Mouse (Mus musculus): ENCODE measurements around the gene Tnfaip8l1. TPM values are rescaled to one million over a fixed set of nuclear protein-coding genes. Genes with fewer than 3 reads are reported as not detected.

The Tnfaip8l1 gene
- polyA plus RNA-seq, 1 experiment, result 1.7 TPM

GRCm38 (mm10) chr17:56123681-56124340 lies 38.5 kb upstream of the Tnfaip8l1 start:
- H3K4me1 ChIP-seq (ENCODE audit: control insufficient read depth, insufficient read depth, low read length), result peaks cover 4% of the 10 kb centered on the region
- WGBS, result 74% methylated on average over 59 of the region's 59 CpGs
- H3K27ac ChIP-seq (ENCODE audit: control insufficient read depth, insufficient read depth, low read depth, low read length, poor library complexity), result peak overlapping the region; percentile 23; the same call in 1 of the 2 replicates
- no peak overlapping the region for H3K4me3 ChIP-seq (replicated peaks; ENCODE audit: control insufficient read depth, low read depth, low read length)
- no peak for TF ChIP-seq POLR2A (IDR thresholded peaks at IDR 0.05; ENCODE audit: borderline replicate concordance, control insufficient read depth, low read depth, low read length)
- TF ChIP-seq CTCF (IDR thresholded peaks at IDR 0.05; ENCODE audit: control insufficient read depth, insufficient read depth, low read length), result no peak

DNA sequence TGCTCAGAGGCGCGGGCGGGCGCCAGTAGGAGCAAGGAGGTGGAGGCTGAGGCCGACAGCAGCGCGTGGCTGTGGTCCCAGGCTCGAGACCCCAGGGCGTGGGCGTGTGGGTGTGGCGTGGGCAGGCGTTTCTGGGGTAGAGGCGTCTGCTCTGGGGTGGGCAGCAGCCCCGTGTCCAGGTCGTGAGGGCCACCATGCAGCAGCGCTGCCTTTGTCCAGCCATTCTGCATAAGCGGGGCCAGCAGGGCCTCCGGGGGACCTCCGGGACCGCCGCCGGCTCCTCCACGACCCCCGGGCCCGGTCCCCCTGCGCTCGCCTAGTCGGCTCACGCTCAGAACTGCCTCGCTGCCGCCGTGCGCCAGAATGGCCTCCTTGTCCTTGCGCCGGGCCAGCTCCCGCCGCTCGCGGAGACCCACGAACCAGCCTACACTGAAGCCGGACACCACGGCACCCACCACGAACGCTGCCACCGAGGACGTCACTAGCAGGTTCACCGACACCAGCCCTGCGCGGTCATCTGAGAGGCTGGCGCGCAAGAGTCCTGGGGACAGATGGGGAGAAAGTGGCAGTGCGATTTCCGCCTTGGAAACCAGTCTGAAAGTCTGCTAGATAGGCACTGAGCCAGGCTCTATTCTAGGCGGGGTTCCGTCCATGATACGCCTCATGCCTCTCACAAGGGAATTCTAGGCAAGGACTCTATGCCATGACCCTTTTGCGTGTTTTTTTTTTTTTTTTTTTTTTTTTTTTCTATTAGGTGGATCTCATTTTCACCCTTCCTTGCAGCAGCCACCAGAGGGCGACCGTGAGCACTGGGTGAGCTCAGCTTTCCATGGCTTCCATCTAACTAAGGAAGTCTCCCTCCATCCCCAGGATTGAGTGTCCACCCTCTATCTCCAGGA lies 37.7 kb upstream of the Tnfaip8l1 start:
- H3K4me3 ChIP-seq (replicated peaks; ENCODE audit: control insufficient read depth, low read depth, low read length), result peak overlapping the region; percentile 39
- H3K4me1 ChIP-seq (ENCODE audit: control insufficient read depth, insufficient read depth, low read length), result peaks cover 4% of the 10 kb centered on the region
- TF ChIP-seq CTCF (IDR thresholded peaks at IDR 0.05; ENCODE audit: control insufficient read depth, insufficient read depth, low read length), result peak; percentile 77
- TF ChIP-seq POLR2A (IDR thresholded peaks at IDR 0.05; ENCODE audit: borderline replicate concordance, control insufficient read depth, low read depth, low read length), result no peak
- 56% methylated on average over 57 of the region's 59 CpGs for WGBS
- peak overlapping the region; percentile 23; the same call in 1 of the 2 replicates for H3K27ac ChIP-seq (ENCODE audit: control insufficient read depth, insufficient read depth, low read depth, low read length, poor library complexity)

DNA sequence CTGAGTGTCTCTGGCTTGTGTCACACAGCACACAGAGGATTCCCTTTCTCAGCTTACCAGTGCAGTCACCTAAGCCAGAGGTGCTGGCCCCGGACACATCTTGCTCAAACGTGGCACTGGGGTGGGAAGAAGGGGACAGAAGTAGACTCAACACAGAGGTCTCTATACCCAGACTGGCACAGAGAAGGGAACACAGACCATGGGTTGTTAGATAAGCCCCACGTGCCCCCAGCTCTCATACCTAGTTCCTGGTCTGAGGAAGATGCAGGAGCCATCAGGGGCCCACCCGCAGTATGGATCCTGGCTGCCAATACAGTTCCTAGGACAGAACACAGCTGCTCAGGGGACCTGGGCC lies 37.0 kb upstream of the Tnfaip8l1 start:
- Histone ChIP-seq H3K27ac (ENCODE audit: control insufficient read depth, insufficient read depth, low read depth, low read length, poor library complexity) (no peak overlapping the region), H3K4me3 (replicated peaks; ENCODE audit: control insufficient read depth, low read depth, low read length) (no peak overlapping the region), H3K4me1 (ENCODE audit: control insufficient read depth, insufficient read depth, low read length) (peaks cover 4% of the 10 kb centered on the region)
- WGBS, result 89% methylated on average over 4 of the region's 4 CpGs
- TF ChIP-seq CTCF (IDR thresholded peaks at IDR 0.05; ENCODE audit: control insufficient read depth, insufficient read depth, low read length) (no peak), POLR2A (IDR thresholded peaks at IDR 0.05; ENCODE audit: borderline replicate concordance, control insufficient read depth, low read depth, low read length) (no peak)

DNA sequence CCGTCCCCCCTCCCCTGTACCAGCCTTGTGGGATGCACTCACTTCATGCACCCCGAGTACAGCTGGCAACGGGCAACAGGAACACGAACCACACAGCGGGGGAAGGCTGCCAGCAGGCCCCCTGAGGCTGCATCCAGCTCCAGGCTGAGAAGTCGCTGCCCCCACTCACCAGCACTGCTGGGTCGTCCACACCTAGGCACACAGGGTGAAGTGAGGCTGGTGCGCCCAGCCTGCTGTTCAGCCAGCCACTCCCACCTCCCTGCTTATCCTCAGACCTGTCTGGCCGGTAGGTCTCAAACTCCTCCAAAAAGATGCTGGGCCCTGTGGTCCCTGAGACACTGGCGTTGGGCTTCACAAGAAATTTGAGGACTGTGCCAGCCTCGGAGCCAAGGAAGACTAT lies 36.1 kb upstream of the Tnfaip8l1 start:
- TF ChIP-seq CTCF (IDR thresholded peaks at IDR 0.05; ENCODE audit: control insufficient read depth, insufficient read depth, low read length) (no peak), POLR2A (IDR thresholded peaks at IDR 0.05; ENCODE audit: borderline replicate concordance, control insufficient read depth, low read depth, low read length) (no peak)
- WGBS, result 81% methylated on average over 11 of the region's 11 CpGs
- H3K27ac ChIP-seq (ENCODE audit: control insufficient read depth, insufficient read depth, low read depth, low read length, poor library complexity), result no peak overlapping the region
- H3K4me3 ChIP-seq (replicated peaks; ENCODE audit: control insufficient read depth, low read depth, low read length), result no peak overlapping the region
- peaks cover 4% of the 10 kb centered on the region for H3K4me1 ChIP-seq (ENCODE audit: control insufficient read depth, insufficient read depth, low read length)

GRCm38 (mm10) chr17:56128246-56128645 lies 34.0 kb upstream of the Tnfaip8l1 start:
- TF ChIP-seq CTCF (IDR thresholded peaks at IDR 0.05; ENCODE audit: control insufficient read depth, insufficient read depth, low read length) (no peak), POLR2A (IDR thresholded peaks at IDR 0.05; ENCODE audit: borderline replicate concordance, control insufficient read depth, low read depth, low read length) (no peak)
- 36% methylated on average over 15 of the region's 15 CpGs for WGBS
- no peak overlapping the region for H3K27ac ChIP-seq (ENCODE audit: control insufficient read depth, insufficient read depth, low read depth, low read length, poor library complexity)
- peaks cover 2% of the 10 kb centered on the region for H3K4me1 ChIP-seq (ENCODE audit: control insufficient read depth, insufficient read depth, low read length)
- H3K4me3 ChIP-seq (replicated peaks; ENCODE audit: control insufficient read depth, low read depth, low read length), result no peak overlapping the region

DNA sequence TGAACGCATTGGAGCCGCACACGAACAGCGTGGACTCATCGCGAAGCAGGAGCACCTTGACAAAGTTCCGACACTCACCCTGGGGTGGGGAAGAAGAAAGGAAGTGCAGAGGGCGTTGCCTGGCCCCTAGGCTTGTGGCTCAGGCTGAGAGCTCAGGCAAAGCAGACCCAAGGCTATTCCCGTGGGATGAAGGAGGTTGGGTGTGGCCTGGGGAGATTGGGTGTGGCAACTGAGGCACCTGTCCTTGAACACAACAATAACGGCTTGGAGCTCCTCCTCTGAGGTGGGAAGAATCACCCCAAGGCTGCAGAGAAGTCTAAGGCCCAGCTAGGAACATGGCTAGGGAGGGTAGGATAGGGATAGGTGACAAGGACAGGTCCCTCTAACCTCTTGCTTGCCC lies 31.1 kb upstream of the Tnfaip8l1 start:
- H3K4me3 ChIP-seq (replicated peaks; ENCODE audit: control insufficient read depth, low read depth, low read length), result no peak overlapping the region
- peaks cover 2% of the 10 kb centered on the region for H3K4me1 ChIP-seq (ENCODE audit: control insufficient read depth, insufficient read depth, low read length)
- H3K27ac ChIP-seq (ENCODE audit: control insufficient read depth, insufficient read depth, low read depth, low read length, poor library complexity), result no peak overlapping the region
- no peak for TF ChIP-seq POLR2A (IDR thresholded peaks at IDR 0.05; ENCODE audit: borderline replicate concordance, control insufficient read depth, low read depth, low read length)
- WGBS, result 85% methylated on average over 10 of the region's 10 CpGs

DNA sequence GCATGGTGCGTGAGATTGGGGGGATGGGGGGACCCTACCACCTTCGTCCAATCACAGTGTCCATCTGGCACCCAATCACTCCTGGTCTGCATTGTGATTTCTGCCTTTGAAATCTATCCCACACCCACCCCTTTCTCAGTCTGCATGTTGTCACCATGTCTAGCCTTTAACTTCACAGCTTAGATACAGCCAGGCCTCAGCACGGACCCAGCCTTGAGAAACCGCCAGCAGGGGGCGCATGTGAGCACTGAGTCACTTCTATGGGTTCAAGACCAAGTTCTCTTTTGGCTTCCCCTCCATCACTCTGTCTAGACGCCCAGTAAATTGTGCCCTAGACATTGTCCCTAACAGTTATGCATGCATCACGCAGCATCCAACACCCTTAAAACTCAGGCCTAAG lies 30.5 kb upstream of the Tnfaip8l1 start:
- 32% methylated on average over 7 of the region's 7 CpGs for WGBS
- TF ChIP-seq POLR2A (IDR thresholded peaks at IDR 0.05; ENCODE audit: borderline replicate concordance, control insufficient read depth, low read depth, low read length), result no peak
- peak; percentile 83 for TF ChIP-seq CTCF (IDR thresholded peaks at IDR 0.05; ENCODE audit: control insufficient read depth, insufficient read depth, low read length)
- Histone ChIP-seq H3K4me3 (replicated peaks; ENCODE audit: control insufficient read depth, low read depth, low read length) (no peak overlapping the region), H3K4me1 (ENCODE audit: control insufficient read depth, insufficient read depth, low read length) (peaks cover 2% of the 10 kb centered on the region), H3K27ac (ENCODE audit: control insufficient read depth, insufficient read depth, low read depth, low read length, poor library complexity) (no peak overlapping the region)

GRCm38 (mm10) chr17:56132661-56133060 lies 29.6 kb upstream of the Tnfaip8l1 start:
- WGBS, result 5% methylated on average over 14 of the region's 14 CpGs
- Histone ChIP-seq H3K4me1 (ENCODE audit: control insufficient read depth, insufficient read depth, low read length) (peaks cover 2% of the 10 kb centered on the region), H3K27ac (ENCODE audit: control insufficient read depth, insufficient read depth, low read depth, low read length, poor library complexity) (no peak overlapping the region), H3K4me3 (replicated peaks; ENCODE audit: control insufficient read depth, low read depth, low read length) (no peak overlapping the region)
- TF ChIP-seq POLR2A (IDR thresholded peaks at IDR 0.05; ENCODE audit: borderline replicate concordance, control insufficient read depth, low read depth, low read length), result no peak
- peak; percentile 83 for TF ChIP-seq CTCF (IDR thresholded peaks at IDR 0.05; ENCODE audit: control insufficient read depth, insufficient read depth, low read length)
